Comparison of ENCODE assay signal across 14 mouse cellular contexts in genomic region chr17:46063974-46064312, GRCm38 (mm10). TPM values are rescaled to one million over a fixed set of nuclear protein-coding genes. Genes with fewer than 3 reads are reported as not detected.
DNase-seq lines count a peak whose midpoint lies in the region; ATAC-seq and TF ChIP-seq lines count a peak whose summit lies in the region.
"Had no signal": no experiment of that assay in that cellular context is flagged by ENCODE, and none has a peak within 500 bp of the region (broad histone marks: within the 10 kb centered on the region; RNA-seq: fewer than 3 reads in every experiment).

No protein-coding gene starts in this region.

- no peak for TF ChIP-seq CTCF in lung, postnatal 0 days (IDR thresholded peaks at IDR 0.05)
- no peak for TF ChIP-seq CTCF in liver, postnatal 0 days (IDR thresholded peaks at IDR 0.05; ENCODE audit: low read depth)

- no peaks in the 10 kb centered on the region for H3K9me3 ChIP-seq in hindbrain, embryonic 13.5 days
- H3K9me3 ChIP-seq in hindbrain, embryonic 12.5 days (replicated peaks): no peaks in the 10 kb centered on the region
- H3K9me3 ChIP-seq in lung, postnatal 0 days (ENCODE audit: low read length): no peaks in the 10 kb centered on the region
- no peaks in the 10 kb centered on the region for H3K9me3 ChIP-seq in embryonic facial prominence, embryonic 12.5 days
- no peaks in the 10 kb centered on the region for H3K9me3 ChIP-seq in intestine, embryonic 15.5 days
- H3K9me3 ChIP-seq in liver, postnatal 0 days (ENCODE audit: low read length): no peaks in the 10 kb centered on the region

- no peaks in the 10 kb centered on the region for H3K36me3 ChIP-seq in hindbrain, embryonic 13.5 days
- H3K36me3 ChIP-seq in hindbrain, embryonic 12.5 days: no peaks in the 10 kb centered on the region
- no peaks in the 10 kb centered on the region for H3K36me3 ChIP-seq in lung, postnatal 0 days (ENCODE audit: insufficient read depth, low read length)
- H3K36me3 ChIP-seq in embryonic facial prominence, embryonic 12.5 days: no peaks in the 10 kb centered on the region
- H3K36me3 ChIP-seq in intestine, embryonic 15.5 days: no peaks in the 10 kb centered on the region
- no peaks in the 10 kb centered on the region for H3K36me3 ChIP-seq in liver, postnatal 0 days (replicated peaks; ENCODE audit: insufficient read depth, low read length)

- no peak overlapping the region for H3K4me2 ChIP-seq in hindbrain, embryonic 13.5 days
- no peak overlapping the region for H3K4me2 ChIP-seq in hindbrain, embryonic 12.5 days (replicated peaks)
- H3K4me2 ChIP-seq in lung, postnatal 0 days (replicated peaks; ENCODE audit: low read depth, low read length): no peak overlapping the region; the same call in 1 of the 2 replicates
- H3K4me2 ChIP-seq in embryonic facial prominence, embryonic 12.5 days (replicated peaks): no peak overlapping the region
- peak overlapping the region; percentile 24; the same call in 1 of the 2 replicates for H3K4me2 ChIP-seq in intestine, embryonic 15.5 days (replicated peaks)
- no peak overlapping the region for H3K4me2 ChIP-seq in liver, postnatal 0 days (ENCODE audit: low read depth, low read length)

- peaks cover 13% of the 10 kb centered on the region for H3K4me1 ChIP-seq in hindbrain, embryonic 13.5 days (replicated peaks)
- peaks cover 14% of the 10 kb centered on the region for H3K4me1 ChIP-seq in hindbrain, embryonic 12.5 days
- peaks cover 12% of the 10 kb centered on the region for H3K4me1 ChIP-seq in lung, postnatal 0 days (ENCODE audit: insufficient read depth, low read depth, low read length)
- H3K4me1 ChIP-seq in embryonic facial prominence, embryonic 12.5 days: peaks cover 14% of the 10 kb centered on the region
- peaks cover 11% of the 10 kb centered on the region for H3K4me1 ChIP-seq in intestine, embryonic 15.5 days (replicated peaks)
- peaks cover 7% of the 10 kb centered on the region; the same call in 1 of the 2 replicates for H3K4me1 ChIP-seq in liver, postnatal 0 days (ENCODE audit: insufficient read depth)

- DNase-seq in lung, postnatal 0 days (ENCODE audit: low spot score): no peak
- DNase-seq in lung, postnatal 10 days: no peak
- no peak for DNase-seq in liver, postnatal 0 days
- no peak for DNase-seq in c-Kit-positive CD71-positive TER-119-positive erythroid progenitor cells, embryonic 14.5 days (ENCODE audit: low spot score)
- DNase-seq: adrenal gland, postnatal 36 days; cerebellum, adult 11 months; gastrocnemius, postnatal 25 days; right cerebral cortex, adult 18-20 months; thymus, postnatal 14 days had no signal

- H3K27me3 ChIP-seq in hindbrain, embryonic 13.5 days: no peaks in the 10 kb centered on the region
- H3K27me3 ChIP-seq in hindbrain, embryonic 12.5 days: no peaks in the 10 kb centered on the region
- H3K27me3 ChIP-seq in lung, postnatal 0 days (replicated peaks; ENCODE audit: insufficient read depth, low read length): no peaks in the 10 kb centered on the region
- H3K27me3 ChIP-seq in embryonic facial prominence, embryonic 12.5 days: no peaks in the 10 kb centered on the region
- H3K27me3 ChIP-seq in intestine, embryonic 15.5 days (replicated peaks): no peaks in the 10 kb centered on the region
- no peaks in the 10 kb centered on the region for H3K27me3 ChIP-seq in liver, postnatal 0 days (ENCODE audit: insufficient read depth, low read length)

- H3K27ac ChIP-seq in hindbrain, embryonic 13.5 days: no peak overlapping the region
- no peak overlapping the region; the same call in 1 of the 2 replicates for H3K27ac ChIP-seq in hindbrain, embryonic 12.5 days
- peak overlapping the region; percentile 26; the same call in 1 of the 2 replicates for H3K27ac ChIP-seq in lung, postnatal 0 days (ENCODE audit: low read length)
- peak overlapping the region; percentile 64 for H3K27ac ChIP-seq in embryonic facial prominence, embryonic 12.5 days
- no peak overlapping the region for H3K27ac ChIP-seq in intestine, embryonic 15.5 days
- no peak overlapping the region for H3K27ac ChIP-seq in liver, postnatal 0 days (ENCODE audit: low read depth)

- no peak overlapping the region for H3K4me3 ChIP-seq in hindbrain, embryonic 13.5 days
- H3K4me3 ChIP-seq in hindbrain, embryonic 12.5 days: no peak overlapping the region
- no peak overlapping the region for H3K4me3 ChIP-seq in lung, postnatal 0 days (ENCODE audit: low read depth, low read length)
- H3K4me3 ChIP-seq in embryonic facial prominence, embryonic 12.5 days: no peak overlapping the region
- H3K4me3 ChIP-seq in intestine, embryonic 15.5 days (replicated peaks): no peak overlapping the region
- no peak overlapping the region for H3K4me3 ChIP-seq in liver, postnatal 0 days (ENCODE audit: low read depth, low read length)

- peak; percentile 43; the same call in 1 of the 2 replicates for ATAC-seq in hindbrain, embryonic 13.5 days (ENCODE audit: low FRiP score)
- no peak for ATAC-seq in hindbrain, embryonic 12.5 days (ENCODE audit: low FRiP score)
- ATAC-seq in lung, postnatal 0 days: no peak
- no peak for ATAC-seq in embryonic facial prominence, embryonic 12.5 days (ENCODE audit: insufficient number of reproducible peaks, insufficient read depth, low FRiP score, low TSS enrichment)
- no peak for ATAC-seq in intestine, embryonic 15.5 days
- ATAC-seq in liver, postnatal 0 days: no peak
- ATAC-seq: inflammation-experienced regulatory T-cells, adult 6 months had no signal

- WGBS in hindbrain, embryonic 13.5 days: 54% methylated on average over 6 of the region's 6 CpGs
- WGBS in hindbrain, embryonic 12.5 days: 57% methylated on average over 6 of the region's 6 CpGs
- 37% methylated on average over 6 of the region's 6 CpGs for WGBS in lung, postnatal 0 days
- 56% methylated on average over 6 of the region's 6 CpGs for WGBS in embryonic facial prominence, embryonic 12.5 days
- WGBS in intestine, embryonic 15.5 days: 45% methylated on average over 6 of the region's 6 CpGs
- WGBS in liver, postnatal 0 days (ENCODE audit: insufficient replicate concordance): 54% methylated on average over 6 of the region's 6 CpGs

- TF ChIP-seq EP300 in lung, postnatal 0 days (IDR thresholded peaks at IDR 0.05): no peak
- no peak for TF ChIP-seq EP300 in liver, postnatal 0 days (IDR thresholded peaks at IDR 0.05; ENCODE audit: low read depth)

- no peak overlapping the region for H3K9ac ChIP-seq in hindbrain, embryonic 13.5 days
- no peak overlapping the region for H3K9ac ChIP-seq in hindbrain, embryonic 12.5 days
- H3K9ac ChIP-seq in lung, postnatal 0 days (replicated peaks; ENCODE audit: low read depth): no peak overlapping the region
- H3K9ac ChIP-seq in embryonic facial prominence, embryonic 12.5 days: no peak overlapping the region
- no peak overlapping the region for H3K9ac ChIP-seq in intestine, embryonic 15.5 days
- H3K9ac ChIP-seq in liver, postnatal 0 days (replicated peaks): no peak overlapping the region

RNA-seq across cellular contexts. Expression of gene Vegfa, which starts 31.8 kb away (rescaled TPM):
- polyA plus RNA-seq in hindbrain, embryonic 13.5 days (2015; fragmentation: Nextera tagmentation; extraction: Ambion mirVana): 2.8 and 4.1 TPM in 2 replicates
- polyA plus RNA-seq in hindbrain, embryonic 12.5 days (2016; fragmentation: Nextera tagmentation; extraction: Ambion mirVana): 4.0 and 4.7 TPM in 2 replicates
- 21.4 and 31.9 TPM in 2 replicates for polyA plus RNA-seq in lung, postnatal 0 days (2015; fragmentation: Nextera tagmentation; extraction: Ambion mirVana)
- 5.2 and 6.7 TPM in 2 replicates for polyA plus RNA-seq in embryonic facial prominence, embryonic 12.5 days (2016; fragmentation: Nextera tagmentation; extraction: Ambion mirVana)
- 3.6 and 4.7 TPM in 2 replicates for polyA plus RNA-seq in intestine, embryonic 15.5 days (2015; fragmentation: Nextera tagmentation; extraction: Ambion mirVana)
- polyA plus RNA-seq in liver, postnatal 0 days (2015; fragmentation: Nextera tagmentation; extraction: Ambion mirVana): 2.8 and 3.1 TPM in 2 replicates
- polyA plus RNA-seq: inflammation-experienced regulatory T-cells, adult 6 months had no signal

RNA-seq across cellular contexts. Expression of gene Mrps18a, which starts 46.8 kb away (rescaled TPM):
- 147 and 149 TPM in 2 replicates for polyA plus RNA-seq in hindbrain, embryonic 13.5 days (2015; fragmentation: Nextera tagmentation; extraction: Ambion mirVana)
- polyA plus RNA-seq in hindbrain, embryonic 12.5 days (2016; fragmentation: Nextera tagmentation; extraction: Ambion mirVana): 120 and 130 TPM in 2 replicates
- polyA plus RNA-seq in lung, postnatal 0 days (2015; fragmentation: Nextera tagmentation; extraction: Ambion mirVana): 96.4 and 103 TPM in 2 replicates
- polyA plus RNA-seq in embryonic facial prominence, embryonic 12.5 days (2016; fragmentation: Nextera tagmentation; extraction: Ambion mirVana): 136 and 138 TPM in 2 replicates
- polyA plus RNA-seq in intestine, embryonic 15.5 days (2015; fragmentation: Nextera tagmentation; extraction: Ambion mirVana): 153 and 158 TPM in 2 replicates
- 52.0 and 55.6 TPM in 2 replicates for polyA plus RNA-seq in liver, postnatal 0 days (2015; fragmentation: Nextera tagmentation; extraction: Ambion mirVana)

Comparison
In these comparisons a context has a peak if more than half of its experiments do, and no peak if none do; other contexts are left out.
1. H3K27ac ChIP-seq: peak in lung, postnatal 0 days (single experiment) and embryonic facial prominence, embryonic 12.5 days (single experiment); none in hindbrain, embryonic 13.5 days (single experiment), hindbrain, embryonic 12.5 days (single experiment), intestine, embryonic 15.5 days (single experiment) and liver, postnatal 0 days (single experiment).